Mouse (Mus musculus) olfactory bulb, adult 2 months (tissue): Measurements from ENCODE around the gene Gp9.

ENCODE experiments used
- CTCF ChIP-seq: fragments of 200-500 bp; IDR thresholded peaks from 2 replicates; pipeline ENCODE4 v1.5.1; 2012; ENCODE audit warnings: low read depth, mild to moderate bottlenecking, low read length, moderate library complexity; ENCODE audit not compliant: insufficient read depth
- POLR2A ChIP-seq: fragments of 200-500 bp; IDR thresholded peaks from 2 replicates; pipeline ENCODE4 v1.6.1; 2012; ENCODE audit warnings: mild to moderate bottlenecking, low read depth, low read length, moderate library complexity; ENCODE audit not compliant: insufficient read depth

- TF ChIP-seq POLR2A (no peak), CTCF (no peak)
Measured at GRCm38 (mm10) chr6:87734136-87734535, 43.7 kb upstream of the Gp9 start.
